Mouse (Mus musculus) megakaryocyte, adult 5-6 weeks (primary cell): ENCODE results near the gene Atp6v1g2. TPM values are rescaled to one million over a fixed set of nuclear protein-coding genes. Genes with fewer than 3 reads are reported as not detected.

Experiments used
- ATAC-seq: 2 replicates; pipeline ENCODE4 v1.8.0; 2016; ENCODE audit warnings: mild to moderate bottlenecking, inconsistent platforms; ENCODE audit not compliant: poor library complexity, severe bottlenecking
- total RNA-seq, 2 experiments: library from RNA; stranded (forward) in 1 of 2; stranded (reverse) in 1 of 2; fragments of 153-499, 151-499 nt in 1 of 2; fragments of 221-1000, 200-1000 nt in 1 of 2; gene quantifications; 2 replicates each; pipeline versions ENCODE4 v1.2.3 to v1.2.4; 2015 to 2017

Gene Atp6v1g2
- total RNA-seq, 2 experiments from 2014 or later: 3.0 to 6.2 TPM

DNA sequence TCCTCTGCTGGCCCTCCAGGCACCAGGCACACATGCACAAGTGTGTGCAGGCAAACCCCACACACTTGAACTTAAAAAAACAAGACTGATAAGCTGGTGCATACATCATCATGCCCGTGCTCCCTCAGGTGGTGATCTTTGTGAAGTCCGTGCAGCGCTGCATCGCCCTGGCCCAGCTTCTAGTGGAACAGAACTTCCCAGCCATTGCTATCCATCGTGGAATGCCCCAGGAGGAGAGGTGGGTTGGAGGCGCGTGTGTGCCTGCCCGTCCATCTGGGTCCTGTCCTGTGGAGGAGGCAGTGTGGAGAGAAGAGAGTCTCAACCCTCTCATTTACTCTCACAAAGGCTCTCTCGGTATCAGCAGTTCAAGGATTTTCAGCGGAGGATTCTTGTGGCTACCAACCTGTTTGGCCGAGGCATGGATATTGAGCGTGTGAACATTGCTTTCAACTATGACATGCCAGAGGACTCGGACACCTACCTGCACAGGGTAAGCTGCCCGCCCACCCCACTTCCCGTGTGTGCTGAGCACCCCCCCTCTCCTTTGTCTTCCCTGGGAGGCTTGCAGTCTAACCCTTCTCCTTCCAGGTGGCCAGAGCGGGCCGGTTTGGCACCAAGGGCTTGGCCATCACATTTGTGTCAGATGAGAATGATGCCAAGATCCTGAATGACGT is 19.3 kb downstream of the Atp6v1g2 start:
- ATAC-seq: no peak

DNA sequence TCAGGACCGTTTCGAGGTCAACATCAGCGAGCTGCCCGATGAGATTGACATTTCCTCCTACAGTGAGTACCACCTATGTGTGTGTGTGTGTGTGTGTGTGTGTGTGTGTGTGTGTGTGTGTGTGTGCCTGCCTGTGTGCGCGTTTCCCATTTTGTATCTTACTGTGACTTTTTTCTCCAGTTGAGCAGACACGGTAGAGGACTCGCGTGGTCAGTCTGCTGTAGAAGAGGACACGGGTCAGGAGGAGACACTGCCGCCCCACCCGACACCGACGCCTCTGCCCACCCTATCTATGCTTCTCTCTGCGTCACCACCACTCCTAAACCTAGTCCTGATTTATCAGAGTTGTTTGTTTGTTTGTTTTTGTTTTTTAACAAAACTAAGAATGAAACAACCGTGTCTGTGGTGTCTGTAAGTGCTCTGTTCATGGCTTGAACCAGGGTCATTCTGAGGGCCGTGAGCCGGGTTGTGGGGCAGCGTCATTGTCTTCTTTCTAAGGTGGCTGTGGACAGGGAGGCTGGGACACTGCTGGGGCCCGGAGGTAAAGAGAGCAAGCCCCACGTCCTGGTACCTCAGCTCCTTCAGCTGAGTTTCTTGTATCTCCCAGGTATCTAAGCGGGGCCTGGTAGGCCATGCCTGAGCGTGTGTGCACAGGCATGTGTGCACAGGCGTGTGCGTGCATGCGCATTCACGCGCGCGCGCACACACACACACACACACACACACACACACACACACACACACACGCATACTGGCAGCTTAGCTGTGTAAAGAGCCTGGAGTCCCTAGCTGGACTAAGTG is 20.0 kb downstream of the Atp6v1g2 start:
- ATAC-seq: no peak

DNA sequence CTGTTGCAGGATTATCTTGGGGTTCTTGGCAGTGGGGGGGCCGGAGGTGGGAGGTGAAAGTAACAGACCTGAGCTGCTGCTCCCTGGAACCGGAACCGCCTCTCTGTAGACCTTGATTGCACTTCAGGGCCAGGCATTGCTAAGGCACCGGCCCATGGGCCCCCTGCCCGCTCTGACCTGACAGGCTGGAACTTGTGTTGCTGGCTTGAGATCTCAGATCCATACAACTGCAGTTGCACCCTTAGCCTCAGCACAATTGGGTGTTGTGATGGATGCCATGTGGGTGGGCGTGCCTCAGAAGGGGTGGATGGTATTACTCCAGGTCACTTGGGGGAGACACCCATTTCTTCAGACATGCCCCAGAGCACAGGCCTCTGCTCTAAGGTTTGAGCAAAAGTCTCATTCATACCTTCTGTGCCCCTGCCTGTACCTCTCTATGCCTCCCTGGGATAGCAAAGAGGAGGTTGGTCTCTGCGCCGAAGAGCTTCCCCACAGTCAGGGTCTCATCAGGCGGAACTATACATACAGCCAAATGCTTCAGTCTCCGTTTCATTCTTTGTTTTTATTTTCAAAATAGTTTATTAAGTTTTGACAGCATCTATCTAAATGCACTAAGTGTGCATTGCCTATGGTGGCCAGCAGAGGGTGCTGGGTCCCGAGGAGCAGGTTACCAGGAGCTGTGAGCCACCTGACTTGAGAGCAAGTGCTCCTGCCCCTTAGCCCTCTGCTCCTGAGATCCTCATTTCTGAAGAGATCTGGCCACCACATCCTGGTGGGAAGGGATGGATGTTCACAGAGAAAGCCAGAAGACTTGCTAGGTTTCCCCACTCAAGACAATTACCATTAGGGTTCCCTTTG is 21.0 kb downstream of the Atp6v1g2 start:
- ATAC-seq: peak; percentile 43

DNA sequence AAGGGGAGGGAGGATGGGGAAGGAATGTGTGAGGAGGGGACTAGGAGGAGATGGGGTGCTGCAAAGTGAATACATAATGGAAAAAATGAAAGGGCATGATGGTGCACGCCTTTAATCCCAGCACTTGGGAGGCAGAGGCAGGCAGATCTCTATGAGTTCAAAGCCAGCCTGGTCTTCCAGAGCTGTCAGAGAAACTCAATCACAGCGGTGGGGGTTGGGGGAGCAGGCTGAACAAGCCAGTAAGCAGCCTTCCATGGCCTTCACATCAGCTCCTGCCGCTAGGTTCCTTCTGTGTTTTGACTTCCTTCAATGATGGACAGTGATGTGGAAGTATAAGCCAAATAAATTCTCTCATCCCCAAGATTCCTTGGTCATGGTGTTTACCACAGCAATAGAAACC is 21.8 kb downstream of the Atp6v1g2 start:
- ATAC-seq: no peak

DNA sequence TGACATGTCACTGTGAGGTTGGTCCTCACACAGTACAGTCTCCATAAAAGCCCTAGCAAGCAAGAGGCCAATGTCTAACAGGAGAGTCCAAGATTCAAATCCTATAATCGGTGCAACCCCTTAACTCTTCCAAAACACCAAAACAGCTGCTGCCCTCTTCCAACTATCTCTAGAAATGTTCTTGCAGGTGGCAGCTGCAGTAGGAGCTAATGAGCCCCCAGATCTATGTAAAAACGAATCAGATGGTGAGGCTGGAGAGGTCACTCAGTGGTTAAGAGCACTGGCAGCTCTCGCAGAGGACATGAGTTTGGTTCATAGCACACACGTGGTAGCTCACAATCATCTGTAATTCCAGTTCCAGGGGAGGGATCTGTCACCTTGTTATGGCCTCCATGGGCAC is 22.2 kb downstream of the Atp6v1g2 start:
- no peak for ATAC-seq

DNA sequence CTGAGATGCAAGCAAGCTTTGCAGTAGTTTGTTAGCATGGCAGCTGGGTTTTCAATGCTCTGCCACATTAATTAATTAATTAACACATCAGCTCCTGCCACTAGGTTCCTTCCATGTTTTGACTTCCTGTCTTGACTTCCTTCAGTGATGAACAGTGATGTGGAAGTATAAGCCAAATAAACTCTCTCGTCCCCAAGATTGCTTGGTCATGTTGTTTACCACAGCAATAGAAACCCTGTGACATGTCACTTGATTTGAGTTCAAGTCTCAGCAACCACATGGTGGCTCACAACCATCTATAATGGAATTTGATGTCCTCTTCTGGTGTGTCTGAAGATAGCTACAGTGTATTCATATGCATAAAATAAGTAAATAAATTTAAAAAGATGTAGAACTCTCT is 23.9 kb downstream of the Atp6v1g2 start:
- peak; percentile 19; the same call in 1 of the 2 replicates for ATAC-seq

DNA sequence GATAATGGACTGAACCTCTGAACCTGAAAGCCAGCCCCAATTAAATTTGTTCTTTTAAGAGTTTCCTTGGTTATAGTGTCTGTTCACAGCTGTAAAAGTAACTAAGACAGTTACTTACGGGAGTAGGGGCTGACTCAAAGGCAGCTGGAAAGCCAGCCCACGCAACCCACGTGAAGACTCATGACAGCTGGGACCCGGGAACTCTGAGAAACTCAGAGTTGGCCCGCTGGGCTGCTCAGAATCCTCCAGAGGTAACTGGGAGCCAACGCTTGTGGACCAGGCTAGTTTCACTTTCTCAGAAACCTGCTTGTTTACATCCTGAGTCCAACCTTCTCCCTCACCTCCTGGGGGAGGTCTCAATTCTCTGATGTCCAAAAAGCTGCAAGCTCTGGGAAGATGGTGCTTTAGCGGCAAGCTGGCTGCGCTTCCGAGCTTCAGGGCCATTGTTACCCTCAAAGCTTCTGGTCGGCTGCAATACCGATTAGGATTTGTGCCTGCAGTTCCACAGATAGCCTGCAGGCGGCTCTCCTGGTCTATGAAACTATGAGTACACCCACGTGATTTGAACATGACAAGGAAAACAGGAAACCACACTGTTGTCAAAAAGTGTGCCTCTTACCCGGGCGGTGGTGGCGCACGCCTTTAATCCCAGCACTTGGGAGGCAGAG is 24.5 kb downstream of the Atp6v1g2 start:
- peak; percentile 43 for ATAC-seq

DNA sequence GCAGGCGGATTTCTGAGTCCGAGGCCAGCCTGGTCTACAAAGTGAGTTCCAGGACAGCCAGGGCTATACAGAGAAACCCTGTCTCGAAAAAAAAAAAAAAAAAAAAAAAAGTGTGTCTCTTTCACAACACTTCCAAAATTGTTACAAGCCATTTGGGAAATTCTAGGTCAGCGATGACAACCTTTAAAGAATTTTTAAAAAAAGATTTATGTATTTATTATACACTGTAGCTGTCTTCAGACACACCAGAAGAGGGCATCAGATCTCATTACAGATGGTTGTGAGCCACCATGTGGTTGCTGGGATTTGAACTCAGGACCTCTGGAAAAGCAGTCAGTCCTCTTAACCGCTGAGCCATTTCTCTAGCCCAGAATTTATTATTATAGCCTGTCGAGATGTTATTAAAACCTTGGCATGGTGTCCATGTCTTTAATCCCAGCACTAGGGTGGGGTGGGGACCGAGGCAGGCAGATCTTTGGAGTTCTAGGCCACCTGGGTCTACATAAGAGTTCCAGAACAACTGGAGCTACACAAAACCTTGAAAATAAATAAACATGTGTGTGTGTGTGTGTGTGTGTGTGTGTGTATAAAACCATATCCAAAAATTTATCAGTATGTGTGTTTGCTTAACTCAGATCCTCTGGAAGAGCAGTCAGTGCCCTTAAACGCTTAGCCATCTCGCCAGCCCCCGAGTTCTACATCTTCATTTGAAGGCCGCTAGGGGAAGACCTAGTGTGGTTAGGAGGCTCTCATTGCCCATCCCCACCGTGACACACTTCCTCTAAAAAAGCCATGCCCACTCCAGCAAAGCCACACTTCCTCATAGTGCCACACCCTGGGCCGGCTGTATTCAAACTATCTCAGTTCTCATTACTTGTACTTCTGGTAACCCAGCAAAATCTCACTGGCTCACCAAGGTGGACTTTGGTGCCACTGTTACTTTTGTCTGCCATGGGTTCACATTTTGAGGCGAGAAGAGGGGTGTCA is 25.3 kb downstream of the Atp6v1g2 start:
- peak; percentile 64 for ATAC-seq

DNA sequence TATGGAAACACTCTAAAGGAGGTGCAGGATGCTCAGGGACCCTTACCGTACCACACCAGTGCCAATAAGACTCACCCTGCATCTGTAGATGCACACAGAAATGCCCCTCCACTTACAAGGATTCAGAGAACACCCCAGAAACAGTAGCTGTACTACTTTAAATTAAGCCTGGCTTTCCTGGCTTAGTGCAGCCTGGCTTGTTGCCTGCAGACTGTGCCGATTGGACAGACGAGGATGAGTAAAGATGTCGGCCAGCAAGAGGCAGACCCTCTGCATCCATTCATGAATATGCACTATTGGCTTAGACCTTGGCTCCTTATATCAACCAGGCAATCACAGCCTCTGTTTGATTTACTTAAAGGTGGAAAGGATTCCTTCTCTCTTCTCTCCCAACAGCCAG is 26.2 kb downstream of the Atp6v1g2 start:
- ATAC-seq: no peak

DNA sequence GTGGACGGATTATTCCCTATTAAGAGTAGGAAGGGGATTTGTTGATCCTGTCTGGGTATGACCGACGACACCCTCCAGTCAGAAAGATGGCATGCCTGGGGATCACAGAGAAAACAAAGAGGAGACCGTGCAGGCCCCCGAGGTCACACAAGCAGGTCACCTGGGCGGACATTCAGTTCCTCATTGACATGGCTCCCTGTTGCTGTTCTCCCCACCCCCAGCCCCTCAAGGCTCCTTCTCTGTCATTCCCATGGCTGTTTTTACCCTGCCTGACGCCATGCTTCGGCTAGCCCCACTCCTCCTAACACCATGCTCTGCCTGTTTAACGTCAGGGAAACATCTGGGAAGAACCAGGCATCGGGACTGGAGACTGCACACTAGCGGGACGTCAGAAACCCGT is 28.2 kb downstream of the Atp6v1g2 start:
- ATAC-seq: no peak

DNA sequence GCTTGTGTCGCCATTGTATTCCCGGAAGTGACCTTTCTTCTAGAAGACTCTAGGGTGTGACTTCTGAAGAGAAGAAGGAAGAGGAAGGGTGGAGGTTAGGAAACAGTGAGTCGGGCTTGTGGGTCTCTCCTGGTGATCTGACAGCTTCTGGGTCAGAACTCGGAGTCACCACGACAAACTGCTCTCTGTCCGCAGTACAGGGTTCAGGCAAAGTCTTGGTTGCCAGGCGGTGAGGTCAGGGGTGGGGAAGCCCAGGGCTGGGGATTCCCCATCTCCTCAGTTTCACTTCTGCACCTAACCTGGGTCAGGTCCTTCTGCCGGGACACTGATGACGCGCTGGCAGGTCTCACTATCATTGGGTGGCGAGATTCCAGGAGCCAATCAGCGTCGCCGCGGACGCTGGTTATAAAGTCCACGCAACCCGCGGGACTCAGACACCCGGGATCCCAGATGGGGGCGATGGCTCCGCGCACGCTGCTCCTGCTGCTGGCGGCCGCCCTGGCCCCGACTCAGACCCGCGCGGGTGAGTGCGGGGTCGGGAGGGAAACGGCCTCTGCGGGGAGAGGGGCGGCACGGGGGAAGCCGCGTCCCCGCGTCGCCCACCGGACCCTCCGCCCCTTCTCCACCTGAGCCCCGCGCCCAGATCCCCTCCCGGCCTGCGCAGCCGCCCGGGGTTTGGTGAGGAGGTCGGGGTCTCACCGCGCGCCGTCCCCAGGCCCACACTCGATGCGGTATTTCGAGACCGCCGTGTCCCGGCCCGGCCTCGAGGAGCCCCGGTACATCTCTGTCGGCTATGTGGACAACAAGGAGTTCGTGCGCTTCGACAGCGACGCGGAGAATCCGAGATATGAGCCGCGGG is 29.4 kb downstream of the Atp6v1g2 start, which contains the start of gene H2-D1:
Gene H2-D1, plus strand, starts transcription at position 67 of the 859 bp plus-strand sequence.
- peak; percentile 76 for ATAC-seq

DNA sequence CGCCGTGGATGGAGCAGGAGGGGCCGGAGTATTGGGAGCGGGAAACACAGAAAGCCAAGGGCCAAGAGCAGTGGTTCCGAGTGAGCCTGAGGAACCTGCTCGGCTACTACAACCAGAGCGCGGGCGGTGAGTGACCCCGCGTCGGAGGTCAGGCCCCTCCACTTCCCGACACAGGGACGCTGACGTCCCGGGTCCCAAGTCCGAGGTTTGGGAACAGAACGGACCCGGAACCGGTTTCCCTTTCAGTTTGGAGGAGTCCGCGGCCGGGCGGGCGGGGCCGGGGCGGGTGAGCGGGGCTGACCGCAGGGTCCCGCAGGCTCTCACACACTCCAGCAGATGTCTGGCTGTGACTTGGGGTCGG is 30.0 kb downstream of the Atp6v1g2 start:
- no peak for ATAC-seq

DNA sequence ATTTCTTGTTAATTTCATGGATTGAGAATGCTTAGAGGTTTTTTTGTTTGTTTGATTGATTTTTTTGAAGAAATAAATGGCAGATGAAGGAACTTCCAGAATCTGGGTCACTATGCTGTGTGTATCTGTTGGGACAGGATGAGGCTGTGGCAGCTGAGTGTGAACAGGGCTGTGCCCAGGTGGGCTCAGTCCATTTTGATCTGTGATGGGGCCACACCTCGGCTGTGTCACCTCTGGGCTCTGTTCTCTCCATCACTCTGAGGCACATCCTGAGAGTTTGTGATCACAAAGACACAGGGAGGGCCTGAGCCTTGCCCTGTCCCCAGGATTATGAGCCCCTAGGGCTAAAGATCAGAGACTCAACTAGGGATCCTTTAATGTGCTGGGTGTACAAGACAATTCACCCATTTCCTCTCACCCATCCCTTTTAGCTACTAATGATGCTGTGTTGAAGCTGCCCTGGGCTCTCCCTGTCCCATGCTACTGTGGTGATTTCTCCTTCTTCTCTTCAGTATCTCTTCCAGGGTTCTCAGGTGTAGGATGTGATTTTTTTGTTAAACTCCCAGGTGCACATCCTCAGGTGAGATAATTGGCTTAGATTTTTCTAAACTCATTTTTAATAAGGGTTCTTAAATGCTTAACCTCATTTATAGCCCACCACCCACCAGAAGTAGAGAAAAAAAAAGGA is 34.1 kb downstream of the Atp6v1g2 start:
- no peak for ATAC-seq

DNA sequence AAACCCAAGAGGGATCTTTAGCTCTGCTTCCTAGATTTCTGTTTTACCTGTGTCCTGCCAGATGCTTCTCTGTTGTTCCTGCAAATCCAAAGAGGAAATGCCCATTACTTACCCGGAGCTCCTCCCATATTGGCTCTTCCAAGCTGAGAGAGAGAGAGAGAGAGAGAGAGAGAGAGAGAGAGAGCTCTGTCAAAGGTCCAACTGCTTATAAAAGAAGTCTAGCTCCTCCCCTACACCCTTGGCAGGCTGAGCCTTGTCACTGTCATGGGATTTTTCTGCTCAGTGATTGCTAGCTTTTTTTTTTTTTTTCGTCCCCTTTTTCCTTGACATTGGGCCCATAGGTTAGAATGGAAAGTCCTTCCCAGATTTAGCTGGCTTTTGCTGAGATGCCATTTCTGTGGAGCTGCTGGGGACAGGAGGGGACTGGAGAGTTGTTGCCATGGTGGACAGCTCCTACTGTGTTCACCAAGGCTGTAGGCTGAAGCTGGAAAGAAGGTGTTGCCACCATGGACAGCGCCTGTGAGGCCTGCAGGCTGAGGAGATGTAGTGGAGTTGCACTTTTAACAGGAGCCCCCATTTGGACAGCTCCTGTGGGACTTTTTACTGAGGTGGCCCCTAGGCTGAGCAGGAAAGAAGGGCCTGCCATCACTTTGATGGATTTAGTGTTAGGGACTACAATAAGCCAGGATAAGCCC is 36.3 kb downstream of the Atp6v1g2 start:
- no peak; the same call in 1 of the 2 replicates for ATAC-seq

DNA sequence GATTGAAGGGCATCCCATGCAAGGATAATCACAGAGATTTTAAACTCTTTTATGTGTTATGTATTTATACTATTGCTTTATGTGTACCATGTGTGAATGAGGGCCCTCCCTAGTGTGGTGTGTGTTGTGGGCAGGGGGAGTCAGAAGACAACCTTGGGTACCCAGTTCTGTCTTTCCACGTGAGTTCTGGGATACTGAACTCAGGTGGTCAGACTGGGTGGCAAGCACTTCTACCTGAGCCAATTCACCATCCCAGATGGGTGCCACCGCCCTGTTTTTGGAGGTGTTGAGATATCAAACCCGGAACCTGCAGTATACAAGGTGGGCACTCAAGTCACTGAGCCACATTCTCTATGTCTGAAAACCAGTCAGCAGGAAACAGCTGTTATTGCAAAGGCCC is 38.8 kb downstream of the Atp6v1g2 start:
- no peak for ATAC-seq

DNA sequence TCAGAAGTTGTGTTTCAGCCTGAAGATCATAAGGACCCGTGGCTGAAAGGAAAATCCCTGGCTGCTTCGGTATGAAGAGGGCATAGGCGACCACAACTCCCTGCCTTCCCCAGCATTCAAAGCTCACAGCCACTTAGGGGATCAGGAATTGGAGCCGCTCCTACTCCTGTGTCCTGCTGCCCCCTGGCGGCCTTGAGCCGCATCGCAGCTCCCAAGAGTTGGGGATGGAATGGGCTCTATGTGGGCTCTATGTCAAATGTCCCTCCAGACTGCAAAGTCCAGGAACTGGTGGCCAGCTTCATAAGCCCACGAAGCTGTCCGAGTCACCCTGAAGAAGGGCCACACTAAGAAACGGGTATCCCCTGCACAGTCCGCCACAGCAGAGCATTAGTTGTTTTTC is 41.3 kb downstream of the Atp6v1g2 start:
- ATAC-seq: peak; percentile 97

DNA sequence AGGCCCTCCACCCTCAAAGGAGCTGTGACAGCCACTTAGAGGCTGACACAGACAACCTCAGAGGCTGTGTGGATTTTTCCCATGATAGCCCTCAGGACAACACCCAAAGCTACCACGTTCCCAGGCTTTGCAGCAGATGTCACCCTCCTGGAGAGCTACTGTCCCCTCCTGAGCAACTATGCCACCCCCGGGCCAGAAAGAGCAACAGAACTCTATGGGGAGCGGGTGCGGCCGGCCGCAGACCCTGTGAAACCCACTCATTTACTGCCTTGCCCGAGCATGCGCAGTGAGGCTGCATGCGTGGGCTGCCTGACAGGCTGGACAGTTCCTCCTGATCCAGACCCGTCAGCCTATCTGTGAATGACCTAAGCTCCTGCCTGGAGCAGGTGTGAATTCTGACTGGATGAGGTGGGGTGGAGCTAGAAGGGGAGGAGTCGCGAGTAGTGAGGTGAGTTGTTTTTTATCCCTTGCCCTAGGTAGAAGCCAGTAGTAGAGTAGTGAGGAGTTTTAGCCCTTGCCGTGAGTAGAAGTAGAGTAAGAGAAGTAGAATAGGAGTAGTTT is 42.9 kb downstream of the Atp6v1g2 start:
- ATAC-seq: no peak
